Mouse (Mus musculus) 416B (cell line): ENCODE results near the gene Gm10719.
"Not testable (repeated sequence)": the region's sequence is repeated elsewhere in the genome, so short reads cannot be mapped to it uniquely, and the experiment has no call there.

ENCODE experiments used
- DNase-seq: peaks from one replicate; pipeline ENCODE4 v3.0.0; 2011; ENCODE audit warnings: low read depth

Gm10719 gene

GRCm38 (mm10) chr9:3017108-3017507 lies at the start of gene Gm10719:
Gene Gm10719, plus strand, starts transcription at chr9:3017408.
- not testable (repeated sequence) for DNase-seq

DNA sequence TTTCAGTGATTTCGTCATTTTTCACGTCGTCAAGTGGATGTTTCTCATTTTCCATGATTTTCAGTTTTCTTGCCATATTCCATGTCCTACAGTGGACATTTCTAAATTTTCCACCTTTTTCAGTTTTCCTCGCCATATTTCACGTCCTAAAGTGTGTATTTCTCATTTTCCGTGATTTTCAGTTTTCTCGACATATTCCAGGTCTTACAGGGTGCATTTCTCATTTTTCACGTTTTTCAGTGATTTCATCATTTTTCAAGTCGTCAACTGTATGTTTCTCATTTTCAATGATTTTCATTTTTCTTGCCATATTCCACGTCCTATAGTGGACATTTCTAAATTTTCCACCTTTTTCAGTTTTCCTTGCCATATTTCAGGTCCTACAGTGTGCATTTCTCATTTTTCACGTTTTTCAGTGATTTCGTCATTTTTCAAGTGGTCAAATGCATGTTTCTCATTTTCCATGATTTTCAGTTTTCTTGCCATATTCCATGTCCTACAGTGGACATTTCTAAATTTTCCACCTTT lies 16.7 kb upstream of the Gm10719 start, which contains the start of gene Gm10722:
Gene Gm10722, plus strand, starts transcription at position 478 of the 528 bp plus-strand sequence.
- peak; percentile 52 for DNase-seq

DNA sequence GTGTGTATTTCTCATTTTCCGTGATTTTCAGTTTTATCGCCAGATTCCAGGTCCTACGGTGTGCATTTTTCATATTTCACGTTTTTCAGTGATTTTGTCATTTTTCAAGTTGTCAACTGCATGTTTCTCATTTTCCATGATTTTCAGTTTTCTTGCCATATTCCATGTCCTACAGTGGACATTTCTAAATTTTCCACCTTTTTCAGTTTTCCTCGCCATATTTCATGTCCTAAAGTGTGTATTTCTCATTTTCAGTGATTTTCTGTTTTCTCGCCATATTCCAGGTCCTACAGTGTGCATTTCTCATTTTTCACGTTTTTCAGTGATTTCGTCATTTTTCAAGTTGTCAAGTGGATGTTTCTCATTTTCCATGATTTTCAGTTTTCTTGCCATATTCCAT lies 16.2 kb upstream of the Gm10719 start:
- DNase-seq = not testable (repeated sequence)

- peak; percentile 33 for DNase-seq
Measured at GRCm38 (mm10) chr9:3001948-3002659, 15.1 kb upstream of the Gm10719 start.

DNA sequence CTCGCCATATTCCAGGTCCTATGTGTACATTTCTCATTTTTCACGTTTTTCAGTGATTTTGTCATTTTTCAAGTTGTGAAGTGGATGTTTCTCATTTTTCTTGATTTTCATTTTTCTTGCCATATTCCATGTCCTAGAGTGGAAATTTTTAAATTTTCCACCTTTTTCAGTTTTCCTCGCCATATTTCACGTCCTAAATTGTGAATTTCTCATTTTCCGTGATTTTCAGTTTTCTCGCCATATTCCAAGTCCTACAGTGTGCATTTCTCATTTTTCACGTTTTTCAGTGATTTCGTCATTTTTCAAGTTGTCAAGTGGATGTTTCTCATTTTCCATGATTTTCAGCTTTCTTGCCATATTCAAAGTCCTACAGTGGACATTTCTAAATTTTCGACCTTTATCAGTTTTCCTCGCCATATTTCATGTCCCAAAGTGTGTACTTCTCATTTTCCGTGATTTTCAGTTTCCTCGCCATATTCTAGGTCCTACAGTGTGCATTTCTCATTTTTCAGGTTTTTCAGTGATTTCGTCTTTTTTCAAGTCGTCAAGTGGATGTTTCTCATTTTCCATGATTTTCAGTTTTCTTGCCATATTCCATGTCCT lies 14.3 kb upstream of the Gm10719 start, which contains the start of gene Gm11168:
Gene Gm11168, plus strand, starts transcription at position 553 of the 603 bp plus-strand sequence.
- not testable (repeated sequence) for DNase-seq

GRCm38 (mm10) chr9:3006179-3006578 lies 11.0 kb upstream of the Gm10719 start:
- DNase-seq = not testable (repeated sequence)

DNA sequence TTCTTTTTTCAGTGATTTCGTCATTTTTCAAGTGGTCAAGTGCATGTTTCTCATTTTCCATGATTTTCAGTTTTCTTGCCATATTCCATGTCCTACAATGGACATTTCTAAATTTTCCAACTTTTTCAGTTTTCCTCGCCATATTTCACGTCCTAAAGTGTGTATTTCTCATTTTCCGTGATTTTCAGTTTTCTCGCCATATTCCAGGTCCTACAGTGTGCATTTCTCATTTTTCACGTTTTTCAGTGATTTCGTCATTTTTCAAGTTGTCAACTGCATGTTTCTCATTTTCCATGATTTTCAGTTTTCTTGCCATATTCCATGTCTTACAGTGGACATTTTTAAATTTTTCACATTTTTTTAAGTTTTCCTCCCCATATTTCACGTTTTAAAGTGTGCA lies 10.6 kb upstream of the Gm10719 start:
- not testable (repeated sequence) for DNase-seq

DNA sequence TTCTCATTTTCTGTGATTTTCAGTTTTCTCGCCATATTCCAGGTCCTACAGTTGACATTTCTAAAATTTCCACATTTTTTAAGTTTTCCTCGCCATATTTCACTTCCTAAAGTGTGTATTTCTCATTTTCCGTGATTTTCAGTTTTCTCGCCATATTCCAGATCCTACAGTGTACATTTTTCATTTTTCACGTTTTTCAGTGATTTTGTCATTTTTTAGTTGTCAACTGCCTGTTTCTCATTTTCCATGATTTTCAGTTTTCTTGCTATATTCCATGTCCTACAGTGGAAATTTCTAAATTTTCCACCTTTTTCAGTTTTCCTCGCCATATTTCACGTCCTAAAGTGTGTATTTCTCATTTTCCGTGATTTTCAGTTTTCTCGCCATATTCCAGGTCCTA lies 9.9 kb upstream of the Gm10719 start:
- peak; percentile 45 for DNase-seq

DNA sequence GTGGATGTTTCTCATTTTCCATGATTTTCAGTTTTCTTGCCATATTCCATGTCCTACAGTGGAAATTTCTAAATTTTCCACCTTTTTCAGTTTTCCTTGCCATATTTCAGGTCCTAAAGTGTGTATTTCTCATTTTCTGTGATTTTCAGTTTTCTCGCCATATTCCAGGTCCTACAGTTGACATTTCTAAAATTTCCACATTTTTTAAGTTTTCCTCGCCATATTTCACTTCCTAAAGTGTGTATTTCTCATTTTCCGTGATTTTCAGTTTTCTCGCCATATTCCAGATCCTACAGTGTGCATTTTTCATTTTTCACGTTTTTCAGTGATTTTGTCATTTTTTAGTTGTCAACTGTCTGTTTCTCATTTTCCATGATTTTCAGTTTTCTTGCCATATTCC lies 7.9 kb upstream of the Gm10719 start:
- DNase-seq = not testable (repeated sequence)

DNA sequence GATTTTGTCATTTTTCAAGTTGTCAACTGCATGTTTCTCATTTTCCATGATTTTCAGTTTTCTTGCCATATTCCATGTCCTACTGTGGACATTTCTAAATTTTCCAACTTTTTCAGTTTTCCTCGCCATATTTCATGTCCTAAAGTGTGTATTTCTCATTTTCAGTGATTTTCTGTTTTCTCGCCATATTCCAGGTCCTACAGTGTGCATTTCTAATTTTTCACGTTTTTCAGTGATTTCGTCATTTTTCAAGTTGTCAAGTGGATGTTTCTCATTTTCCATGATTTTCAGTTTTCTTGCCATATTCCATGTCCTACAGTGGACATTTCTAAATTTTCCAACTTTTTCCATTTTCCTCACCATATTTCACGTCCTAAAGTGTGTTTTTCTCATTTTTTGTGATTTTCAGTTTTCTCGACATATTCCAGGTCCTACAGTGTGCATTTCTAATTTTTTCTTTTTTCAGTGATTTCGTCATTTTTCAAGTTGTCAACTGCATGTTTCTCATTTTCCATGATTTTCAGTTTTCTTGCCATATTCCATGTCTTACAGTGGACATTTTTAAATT lies 5.1 kb upstream of the Gm10719 start:
- not testable (repeated sequence) for DNase-seq

DNA sequence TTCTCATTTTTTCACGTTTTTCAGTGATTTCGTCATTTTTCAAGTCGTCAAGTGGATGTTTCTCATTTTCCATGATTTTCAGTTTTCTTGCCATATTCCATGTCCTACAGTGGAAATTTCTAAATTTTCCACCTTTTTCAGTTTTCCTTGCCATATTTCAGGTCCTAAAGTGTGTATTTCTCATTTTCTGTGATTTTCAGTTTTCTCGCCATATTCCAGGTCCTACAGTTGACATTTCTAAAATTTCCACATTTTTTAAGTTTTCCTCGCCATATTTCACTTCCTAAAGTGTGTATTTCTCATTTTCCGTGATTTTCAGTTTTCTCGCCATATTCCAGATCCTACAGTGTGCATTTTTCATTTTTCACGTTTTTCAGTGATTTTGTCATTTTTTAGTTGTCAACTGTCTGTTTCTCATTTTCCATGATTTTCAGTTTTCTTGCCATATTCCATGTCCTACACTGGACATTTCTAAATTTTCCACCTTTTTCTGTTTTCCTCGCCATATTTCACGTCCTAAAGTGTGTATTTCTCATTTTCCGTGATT lies 4.4 kb upstream of the Gm10719 start, which contains the start of gene Gm10721:
Gene Gm10721, plus strand, starts transcription at position 408 of the 547 bp plus-strand sequence.
- not testable (repeated sequence) for DNase-seq

DNA sequence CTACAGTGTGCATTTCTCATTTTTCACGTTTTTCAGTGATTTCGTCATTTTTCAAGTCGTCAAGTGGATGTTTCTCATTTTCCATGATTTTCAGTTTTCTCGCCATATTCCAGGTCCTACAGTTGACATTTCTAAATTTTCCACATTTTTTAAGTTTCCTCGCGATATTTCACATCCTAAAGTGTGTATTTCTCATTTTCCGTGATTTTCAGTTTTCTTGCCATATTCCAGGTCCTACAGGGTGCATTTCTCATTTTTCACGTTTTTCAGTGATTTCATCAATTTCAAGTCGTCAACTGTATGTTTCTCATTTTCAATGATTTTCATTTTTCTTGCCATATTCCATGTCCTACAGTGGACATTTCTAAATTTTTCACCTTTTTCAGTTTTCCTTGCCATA lies 1.9 kb upstream of the Gm10719 start, which contains the start of gene Gm10720:
Gene Gm10720, plus strand, starts transcription at position 301 of the 400 bp plus-strand sequence.
- not testable (repeated sequence) for DNase-seq

DNA sequence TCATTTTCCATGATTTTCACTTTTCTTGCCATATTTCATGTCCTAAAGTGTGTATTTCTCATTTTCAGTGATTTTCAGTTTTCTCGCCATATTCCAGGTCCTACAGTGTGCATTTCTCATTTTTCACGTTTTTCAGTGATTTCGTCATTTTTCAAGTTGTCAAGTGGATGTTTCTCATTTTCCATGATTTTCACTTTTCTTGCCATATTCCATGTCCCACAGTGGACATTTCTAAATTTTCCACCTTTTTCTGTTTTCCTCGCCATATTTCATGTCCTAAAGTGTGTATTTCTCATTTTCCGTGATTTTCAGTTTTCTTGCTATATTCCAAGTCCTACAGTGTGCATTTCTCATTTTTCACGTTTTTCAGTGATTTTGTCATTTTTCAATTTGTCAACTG lies 1.3 kb upstream of the Gm10719 start:
- not testable (repeated sequence) for DNase-seq

GRCm38 (mm10) chr9:3018944-3019343 lies 1.7 kb downstream of the Gm10719 start:
- not testable (repeated sequence) for DNase-seq

- DNase-seq = not testable (repeated sequence)
Measured at GRCm38 (mm10) chr9:3019835-3020727, 2.9 kb downstream of the Gm10719 start.

DNA sequence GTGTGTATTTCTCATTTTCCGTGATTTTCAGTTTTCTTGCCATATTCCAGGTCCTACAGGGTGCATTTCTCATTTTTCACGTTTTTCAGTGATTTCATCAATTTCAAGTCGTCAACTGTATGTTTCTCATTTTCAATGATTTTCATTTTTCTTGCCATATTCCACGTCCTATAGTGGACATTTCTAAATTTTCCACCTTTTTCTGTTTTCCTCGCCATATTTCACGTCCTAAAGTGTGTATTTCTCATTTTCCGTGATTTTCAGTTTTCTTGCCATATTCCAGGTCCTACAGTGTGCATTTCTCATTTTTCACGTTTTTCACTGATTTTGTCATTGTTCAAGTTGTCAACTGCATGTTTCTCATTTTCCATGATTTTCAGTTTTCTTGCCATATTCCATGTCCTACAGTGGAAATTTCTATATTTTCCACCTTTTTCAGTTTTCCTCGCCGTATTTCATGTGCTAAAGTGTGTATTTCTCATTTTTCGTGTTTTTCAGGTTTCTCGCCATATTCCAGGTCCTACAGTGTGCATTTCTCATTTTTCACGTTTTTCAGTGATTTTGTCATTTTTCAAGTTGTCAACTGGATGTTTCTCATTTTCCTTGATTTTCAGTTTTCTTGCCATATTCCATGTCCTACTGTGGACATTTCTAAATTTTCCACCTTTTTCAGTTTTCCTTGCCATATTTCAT lies 5.3 kb downstream of the Gm10719 start:
- DNase-seq = peak; percentile 54

DNA sequence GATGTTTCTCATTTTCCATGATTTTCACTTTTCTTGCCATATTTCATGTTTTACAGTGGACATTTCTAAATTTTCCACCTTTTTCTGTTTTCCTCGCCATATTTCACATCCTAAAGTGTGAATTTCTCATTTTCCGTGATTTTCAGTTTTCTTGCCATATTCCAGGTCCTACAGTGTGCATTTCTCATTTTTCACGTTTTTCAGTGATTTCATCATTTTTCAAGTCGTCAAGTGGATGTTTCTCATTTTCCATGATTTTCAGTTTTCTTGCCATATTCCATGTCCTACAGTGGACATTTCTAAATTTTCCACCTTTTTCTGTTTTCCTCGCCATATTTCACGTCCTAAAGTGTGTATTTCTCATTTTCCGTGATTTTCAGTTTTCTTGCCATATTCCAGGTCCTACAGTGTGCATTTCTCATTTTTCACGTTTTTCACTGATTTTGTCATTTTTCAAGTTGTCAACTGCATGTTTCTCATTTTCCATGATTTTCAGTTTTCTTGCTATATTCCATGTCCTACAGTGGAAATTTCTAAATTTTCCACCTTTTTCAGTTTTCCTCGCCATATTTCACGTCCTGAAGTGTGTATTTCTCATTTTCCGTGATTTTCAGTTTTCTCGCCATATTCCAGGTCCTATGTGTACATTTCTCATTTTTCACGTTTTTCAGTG lies 6.2 kb downstream of the Gm10719 start, which contains the start of gene Gm10718:
Gene Gm10718, plus strand, starts transcription at position 236 of the 673 bp plus-strand sequence.
- not testable (repeated sequence) for DNase-seq

DNA sequence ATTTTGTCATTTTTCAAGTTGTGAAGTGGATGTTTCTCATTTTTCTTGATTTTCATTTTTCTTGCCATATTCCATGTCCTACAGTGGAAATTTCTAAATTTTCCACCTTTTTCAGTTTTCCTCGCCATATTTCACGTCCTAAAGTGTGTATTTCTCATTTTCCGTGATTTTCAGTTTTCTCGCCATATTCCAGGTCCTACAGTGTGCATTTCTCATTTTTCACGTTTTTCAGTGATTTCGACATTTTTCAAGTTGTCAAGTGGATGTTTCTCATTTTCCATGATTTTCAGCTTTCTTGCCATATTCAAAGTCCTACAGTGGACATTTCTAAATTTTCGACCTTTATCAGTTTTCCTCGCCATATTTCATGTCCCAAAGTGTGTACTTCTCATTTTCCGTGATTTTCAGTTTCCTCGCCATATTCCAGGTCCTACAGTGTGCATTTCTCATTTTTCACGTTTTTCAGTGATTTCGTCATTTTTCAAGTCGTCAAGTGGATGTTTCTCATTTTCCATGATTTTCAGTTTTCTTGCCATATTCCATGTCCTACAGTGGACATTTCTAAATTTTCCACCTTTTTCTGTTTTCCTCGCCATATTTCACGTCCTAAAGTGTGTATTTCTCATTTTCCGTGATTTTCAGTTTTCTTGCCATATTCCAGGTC lies 6.9 kb downstream of the Gm10719 start:
- DNase-seq = not testable (repeated sequence)

DNA sequence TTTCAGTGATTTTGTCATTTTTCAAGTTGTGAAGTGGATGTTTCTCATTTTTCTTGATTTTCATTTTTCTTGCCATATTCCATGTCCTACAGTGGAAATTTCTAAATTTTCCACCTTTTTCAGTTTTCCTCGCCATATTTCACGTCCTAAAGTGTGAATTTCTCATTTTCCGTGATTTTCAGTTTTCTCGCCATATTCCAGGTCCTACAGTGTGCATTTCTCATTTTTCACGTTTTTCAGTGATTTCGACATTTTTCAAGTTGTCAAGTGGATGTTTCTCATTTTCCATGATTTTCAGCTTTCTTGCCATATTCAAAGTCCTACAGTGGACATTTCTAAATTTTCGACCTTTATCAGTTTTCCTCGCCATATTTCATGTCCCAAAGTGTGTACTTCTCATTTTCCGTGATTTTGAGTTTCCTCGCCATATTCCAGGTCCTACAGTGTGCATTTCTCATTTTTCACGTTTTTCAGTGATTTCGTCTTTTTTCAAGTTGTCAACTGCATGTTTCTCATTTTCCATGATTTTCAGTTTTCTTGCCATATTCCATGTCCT lies 7.8 kb downstream of the Gm10719 start, which contains the start of gene Gm10717:
Gene Gm10717, plus strand, starts transcription at position 506 of the 556 bp plus-strand sequence.
- not testable (repeated sequence) for DNase-seq
